Mouse (Mus musculus): ENCODE results near the gene Muc1. TPM values are rescaled to one million over a fixed set of nuclear protein-coding genes. Genes with fewer than 3 reads are reported as not detected.

Gene Muc1
- total RNA-seq, 2 experiments from 2014 or later: not detected

Other genes starting within 250 kb of the Muc1 start
- gene Rusc1, start 135.7 kb upstream of the Muc1 start, total RNA-seq (2014; fragmentation: Nextera tagmentation): 8.0 and 13.7 TPM in 2 replicates
- 5.8 and 8.9 TPM in 2 replicates for gene Rusc1, start 135.7 kb upstream of the Muc1 start, total RNA-seq (2017)
- gene Gm43738, start 128.0 kb upstream of the Muc1 start, total RNA-seq (2014; fragmentation: Nextera tagmentation): not detected in 2 replicates
- not detected in 2 replicates for gene Gm43738, start 128.0 kb upstream of the Muc1 start, total RNA-seq (2017)
- gene Fdps, start 127.1 kb upstream of the Muc1 start, total RNA-seq (2014; fragmentation: Nextera tagmentation): 53.1 and 60.3 TPM in 2 replicates
- gene Fdps, start 127.1 kb upstream of the Muc1 start, total RNA-seq (2017): 102 and 125 TPM in 2 replicates
- gene Pklr, start 92.9 kb upstream of the Muc1 start, total RNA-seq (2014; fragmentation: Nextera tagmentation): 213 and 235 TPM in 2 replicates
- 157 and 170 TPM in 2 replicates for gene Pklr, start 92.9 kb upstream of the Muc1 start, total RNA-seq (2017)
- gene Hcn3, start 68.9 kb upstream of the Muc1 start, total RNA-seq (2014; fragmentation: Nextera tagmentation): 1.5 and 1.6 TPM in 2 replicates
- 1.4 and 2.5 TPM in 2 replicates for gene Hcn3, start 68.9 kb upstream of the Muc1 start, total RNA-seq (2017)
- gene Clk2, start 64.3 kb upstream of the Muc1 start, total RNA-seq (2014; fragmentation: Nextera tagmentation): 72.3 and 88.0 TPM in 2 replicates
- gene Clk2, start 64.3 kb upstream of the Muc1 start, total RNA-seq (2017): 46.6 and 69.3 TPM in 2 replicates
- 86.7 and 129 TPM in 2 replicates for gene Scamp3, start 51.6 kb upstream of the Muc1 start, total RNA-seq (2014; fragmentation: Nextera tagmentation)
- 32.8 and 34.8 TPM in 2 replicates for gene Scamp3, start 51.6 kb upstream of the Muc1 start, total RNA-seq (2017)
- 28.1 and 39.1 TPM in 2 replicates for gene Fam189b, start 45.9 kb upstream of the Muc1 start, total RNA-seq (2014; fragmentation: Nextera tagmentation)
- 6.9 and 13.7 TPM in 2 replicates for gene Fam189b, start 45.9 kb upstream of the Muc1 start, total RNA-seq (2017)
- 39.6 and 41.4 TPM in 2 replicates for gene Gba, start 26.1 kb upstream of the Muc1 start, total RNA-seq (2014; fragmentation: Nextera tagmentation)
- 36.5 and 44.3 TPM in 2 replicates for gene Gba, start 26.1 kb upstream of the Muc1 start, total RNA-seq (2017)
- 4.0 TPM in 1 of 2 replicates, not detected in the other for gene Thbs3, start 13.9 kb upstream of the Muc1 start, total RNA-seq (2014; fragmentation: Nextera tagmentation)
- gene Thbs3, start 13.9 kb upstream of the Muc1 start, total RNA-seq (2017): 0.57 and 1.7 TPM in 2 replicates
- 114 and 122 TPM in 2 replicates for gene Mtx1, start 2.0 kb upstream of the Muc1 start, total RNA-seq (2014; fragmentation: Nextera tagmentation)
- 68.1 and 92.8 TPM in 2 replicates for gene Mtx1, start 2.0 kb upstream of the Muc1 start, total RNA-seq (2017)
- gene Krtcap2, start 16.9 kb downstream of the Muc1 start, total RNA-seq (2014; fragmentation: Nextera tagmentation): 127 and 147 TPM in 2 replicates
- 119 and 124 TPM in 2 replicates for gene Krtcap2, start 16.9 kb downstream of the Muc1 start, total RNA-seq (2017)
- not detected in 2 replicates for gene Trim46, start 17.3 kb downstream of the Muc1 start, total RNA-seq (2014; fragmentation: Nextera tagmentation)
- gene Trim46, start 17.3 kb downstream of the Muc1 start, total RNA-seq (2017): not detected in 2 replicates
- 44.2 and 75.7 TPM in 2 replicates for gene Dpm3, start 30.3 kb downstream of the Muc1 start, total RNA-seq (2014; fragmentation: Nextera tagmentation)
- gene Dpm3, start 30.3 kb downstream of the Muc1 start, total RNA-seq (2017): 30.1 and 90.9 TPM in 2 replicates
- gene Slc50a1, start 41.5 kb downstream of the Muc1 start, total RNA-seq (2014; fragmentation: Nextera tagmentation): 35.4 and 66.5 TPM in 2 replicates
- gene Slc50a1, start 41.5 kb downstream of the Muc1 start, total RNA-seq (2017): 31.4 and 50.3 TPM in 2 replicates
- not detected in 2 replicates for gene Efna1, start 52.1 kb downstream of the Muc1 start, total RNA-seq (2014; fragmentation: Nextera tagmentation)
- not detected in 2 replicates for gene Efna1, start 52.1 kb downstream of the Muc1 start, total RNA-seq (2017)
- gene Efna3, start 93.9 kb downstream of the Muc1 start, total RNA-seq (2014; fragmentation: Nextera tagmentation): not detected in 2 replicates
- not detected in 2 replicates for gene Efna3, start 93.9 kb downstream of the Muc1 start, total RNA-seq (2017)
- 0.30 TPM in 1 of 2 replicates, not detected in the other for gene Efna4, start 109.0 kb downstream of the Muc1 start, total RNA-seq (2014; fragmentation: Nextera tagmentation)
- gene Efna4, start 109.0 kb downstream of the Muc1 start, total RNA-seq (2017): 0.30 TPM in 1 of 2 replicates, not detected in the other
- 7.4 and 11.4 TPM in 2 replicates for gene Adam15, start 120.9 kb downstream of the Muc1 start, total RNA-seq (2014; fragmentation: Nextera tagmentation)
- 2.3 and 6.4 TPM in 2 replicates for gene Adam15, start 120.9 kb downstream of the Muc1 start, total RNA-seq (2017)
- gene Dcst2, start 132.9 kb downstream of the Muc1 start, total RNA-seq (2014; fragmentation: Nextera tagmentation): not detected in 2 replicates
- gene Dcst2, start 132.9 kb downstream of the Muc1 start, total RNA-seq (2017): not detected in 2 replicates
- not detected in 2 replicates for gene Dcst1, start 136.2 kb downstream of the Muc1 start, total RNA-seq (2014; fragmentation: Nextera tagmentation)
- not detected in 2 replicates for gene Dcst1, start 136.2 kb downstream of the Muc1 start, total RNA-seq (2017)
- gene Zbtb7b, start 165.7 kb downstream of the Muc1 start, total RNA-seq (2014; fragmentation: Nextera tagmentation): 5.0 and 6.6 TPM in 2 replicates
- gene Zbtb7b, start 165.7 kb downstream of the Muc1 start, total RNA-seq (2017): 7.3 and 11.5 TPM in 2 replicates
- gene Lenep, start 173.7 kb downstream of the Muc1 start, total RNA-seq (2014; fragmentation: Nextera tagmentation): 3.5 and 3.6 TPM in 2 replicates
- gene Lenep, start 173.7 kb downstream of the Muc1 start, total RNA-seq (2017): not detected in 2 replicates
- 24.8 and 27.7 TPM in 2 replicates for gene Flad1, start 182.8 kb downstream of the Muc1 start, total RNA-seq (2014; fragmentation: Nextera tagmentation)
- 10.7 and 12.6 TPM in 2 replicates for gene Flad1, start 182.8 kb downstream of the Muc1 start, total RNA-seq (2017)
- gene Cks1b, start 189.3 kb downstream of the Muc1 start, total RNA-seq (2014; fragmentation: Nextera tagmentation): 185 and 237 TPM in 2 replicates
- gene Cks1b, start 189.3 kb downstream of the Muc1 start, total RNA-seq (2017): 127 and 184 TPM in 2 replicates
- 95.9 and 113 TPM in 2 replicates for gene Shc1, start 189.4 kb downstream of the Muc1 start, total RNA-seq (2014; fragmentation: Nextera tagmentation)
- gene Shc1, start 189.4 kb downstream of the Muc1 start, total RNA-seq (2017): 40.2 and 68.5 TPM in 2 replicates
- 38.5 and 42.2 TPM in 2 replicates for gene Pygo2, start 201.2 kb downstream of the Muc1 start, total RNA-seq (2014; fragmentation: Nextera tagmentation)
- 9.6 and 19.9 TPM in 2 replicates for gene Pygo2, start 201.2 kb downstream of the Muc1 start, total RNA-seq (2017)
- gene Pbxip1, start 207.6 kb downstream of the Muc1 start, total RNA-seq (2014; fragmentation: Nextera tagmentation): 7.5 and 8.2 TPM in 2 replicates
- 14.6 and 30.4 TPM in 2 replicates for gene Pbxip1, start 207.6 kb downstream of the Muc1 start, total RNA-seq (2017)
- 29.1 and 66.3 TPM in 2 replicates for gene Pmvk, start 225.5 kb downstream of the Muc1 start, total RNA-seq (2014; fragmentation: Nextera tagmentation)
- gene Pmvk, start 225.5 kb downstream of the Muc1 start, total RNA-seq (2017): 28.2 and 33.5 TPM in 2 replicates